Mouse (Mus musculus) midbrain, embryonic 11.5 days (tissue): Measurements from ENCODE around the gene Rpp14. TPM values are rescaled to one million over a fixed set of nuclear protein-coding genes. Genes with fewer than 3 reads are reported as not detected.

Experiments used
- ATAC-seq: fragments of 200-750 bp; cut with Nextera tagmentation; 2 replicates; pipeline ENCODE4 v1.8.0; 2017; ENCODE audit warnings: moderate TSS enrichment, moderate library complexity; ENCODE audit not compliant: low FRiP score
- DNase-seq: peaks from one replicate; pipeline ENCODE4 v3.0.0; 2015; ENCODE audit warnings: low spot score; ENCODE audit errors: missing footprints
- H3K27ac ChIP-seq: fragments of 300-500 bp; sonication (generic); 2 replicates; pipeline ENCODE4 v1.5.1; 2014; ENCODE audit warnings: low read depth, low read length
- H3K27me3 ChIP-seq: fragments of 300-500 bp; sonication (generic); 2 replicates; pipeline ENCODE4 v1.6.1; 2014; ENCODE audit warnings: mild to moderate bottlenecking, low read length, moderate library complexity, mixed read lengths; ENCODE audit not compliant: control insufficient read depth, insufficient read depth
- H3K36me3 ChIP-seq: fragments of 300-500 bp; sonication (generic); 2 replicates; pipeline ENCODE4 v1.6.1; 2014; ENCODE audit warnings: mild to moderate bottlenecking, low read length, moderate library complexity, mixed read lengths; ENCODE audit not compliant: control insufficient read depth, insufficient read depth
- H3K4me1 ChIP-seq: fragments of 300-500 bp; sonication (generic); 2 replicates; pipeline ENCODE4 v1.6.1; 2014; ENCODE audit warnings: low read length; ENCODE audit not compliant: control insufficient read depth, insufficient read depth
- H3K4me2 ChIP-seq: fragments of 300-500 bp; sonication (generic); 2 replicates; pipeline ENCODE4 v1.6.1; 2014; ENCODE audit warnings: mild to moderate bottlenecking, moderate library complexity
- H3K4me3 ChIP-seq: fragments of 300-500 bp; sonication (generic); 2 replicates; pipeline ENCODE4 v1.5.1; 2014; ENCODE audit warnings: low read depth, low read length
- H3K9ac ChIP-seq: fragments of 300-500 bp; sonication (generic); 2 replicates; pipeline ENCODE4 v1.6.1; 2014; ENCODE audit warnings: low read length
- H3K9me3 ChIP-seq: fragments of 300-500 bp; sonication (generic); 2 replicates; pipeline ENCODE4 v1.6.1; 2016; ENCODE audit warnings: low read length; ENCODE audit not compliant: control insufficient read depth
- WGBS: fragments of 180-500 bp; shearing (Covaris S2); extraction: QIAGEN DNeasy Blood & Tissue Kit; methylation state at CpG from one replicate; pipeline ENCODE4 v1.1.7; 2014; 5-methylcytosine and 5-hydroxymethylcytosine counted together
- polyA plus RNA-seq: library from polyadenylated mRNA; unstranded; fragments of >200 nt; fragmentation: Nextera tagmentation; extraction: Ambion mirVana; gene quantifications from 2 replicates; pipeline ENCODE4 v1.2.1, GENCODE M21; 2014

Gene Rpp14
- polyA plus RNA-seq, 1 experiment from 2014 or later, result 56.5 TPM

GRCm38 (mm10) chr14:8082949-8083348 is 2.8 kb downstream of the Rpp14 start:
- no peak overlapping the region for H3K4me3 ChIP-seq
- DNase-seq, result no peak
- 93% methylated on average over 1 of the region's 1 CpGs for WGBS
- H3K4me1 ChIP-seq, result peaks cover 6% of the 10 kb centered on the region; the same call in 1 of the 2 replicates
- ATAC-seq, result no peak
- no peak overlapping the region for H3K9ac ChIP-seq
- no peaks in the 10 kb centered on the region for H3K27me3 ChIP-seq
- H3K4me2 ChIP-seq, result no peak overlapping the region
- H3K9me3 ChIP-seq, result no peaks in the 10 kb centered on the region
- H3K27ac ChIP-seq, result no peak overlapping the region
- peaks cover 7% of the 10 kb centered on the region for H3K36me3 ChIP-seq

DNA sequence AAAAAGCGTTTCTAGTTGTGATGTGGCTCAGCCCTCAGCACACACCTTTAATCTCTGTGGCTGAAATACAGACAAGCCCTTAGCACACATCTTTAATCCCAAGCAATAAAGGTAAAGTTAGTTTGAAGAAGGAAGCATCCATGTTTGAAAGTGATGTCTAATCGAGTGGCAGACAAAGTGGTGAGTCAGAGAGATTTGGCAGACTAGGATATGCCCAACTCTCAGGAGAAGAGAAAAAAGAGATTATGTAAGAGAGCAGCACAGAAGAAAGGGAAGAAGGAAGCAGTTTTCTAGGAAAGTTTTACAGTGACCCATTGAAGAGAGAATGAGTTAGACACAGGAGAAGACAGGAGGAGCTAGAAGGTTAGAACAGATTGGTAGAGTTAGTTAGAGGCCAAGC is 8.8 kb downstream of the Rpp14 start:
- Histone ChIP-seq H3K36me3 (peaks cover 12% of the 10 kb centered on the region), H3K27me3 (no peaks in the 10 kb centered on the region), H3K4me3 (no peak overlapping the region), H3K4me2 (no peak overlapping the region), H3K9ac (no peak overlapping the region), H3K27ac (no peak overlapping the region), H3K4me1 (no peaks in the 10 kb centered on the region), H3K9me3 (no peaks in the 10 kb centered on the region)
- WGBS, result 87% methylated on average over 2 of the region's 2 CpGs
- no peak for DNase-seq
- no peak for ATAC-seq

- no peak for ATAC-seq
Measured at GRCm38 (mm10) chr14:8092573-8092972, 12.4 kb downstream of the Rpp14 start.

GRCm38 (mm10) chr14:8093427-8093826 is 13.3 kb downstream of the Rpp14 start:
- Histone ChIP-seq H3K4me3 (no peak overlapping the region), H3K4me1 (peaks cover 3% of the 10 kb centered on the region; the same call in 1 of the 2 replicates), H3K4me2 (no peak overlapping the region), H3K27me3 (no peaks in the 10 kb centered on the region), H3K36me3 (peaks cover 5% of the 10 kb centered on the region; the same call in 1 of the 2 replicates), H3K9me3 (no peaks in the 10 kb centered on the region), H3K9ac (no peak overlapping the region), H3K27ac (no peak overlapping the region)
- ATAC-seq, result no peak
- no peak for DNase-seq
- WGBS, result 55% methylated on average over 5 of the region's 5 CpGs

More at GRCm38 (mm10) chr14:8092573-8092972, 12.4 kb downstream of the Rpp14 start:
- Histone ChIP-seq H3K27me3 (no peaks in the 10 kb centered on the region), H3K4me2 (no peak overlapping the region), H3K36me3 (peaks cover 5% of the 10 kb centered on the region; the same call in 1 of the 2 replicates), H3K27ac (no peak overlapping the region), H3K4me3 (no peak overlapping the region), H3K9me3 (no peaks in the 10 kb centered on the region), H3K9ac (no peak overlapping the region), H3K4me1 (peaks cover under 1% of the 10 kb centered on the region; the same call in 1 of the 2 replicates)
- 90% methylated on average over 2 of the region's 2 CpGs for WGBS
- DNase-seq, result no peak

DNA sequence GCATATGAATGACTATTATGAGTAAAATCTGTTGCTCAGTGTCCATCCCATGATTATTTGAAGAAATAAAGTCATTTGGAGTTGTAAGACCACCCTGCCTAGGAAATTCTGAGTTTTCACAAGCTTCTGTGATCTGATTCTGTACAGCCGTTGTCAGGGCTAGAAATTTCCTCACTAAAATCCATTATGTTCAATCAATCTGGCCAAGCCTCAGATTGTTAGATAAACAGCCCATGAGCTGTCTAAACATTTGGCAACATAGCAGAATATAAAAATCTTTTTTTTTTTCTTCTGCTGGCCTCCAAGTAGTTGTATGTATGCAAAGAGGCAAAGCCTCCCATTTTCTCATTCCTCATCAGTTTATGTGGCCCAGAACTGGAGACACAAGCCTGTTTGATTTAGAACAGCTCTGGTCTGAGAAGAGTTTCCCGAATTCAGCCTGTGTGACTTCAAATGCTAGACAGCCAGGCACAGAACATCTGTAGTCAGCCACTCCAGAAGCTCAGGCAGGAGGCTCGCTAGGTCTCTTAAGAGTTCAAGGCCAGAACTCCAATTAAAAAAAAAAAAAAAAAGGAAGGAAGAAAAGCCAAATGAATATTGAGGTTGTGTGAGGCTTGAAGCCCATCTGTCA is 14.9 kb downstream of the Rpp14 start:
- Histone ChIP-seq H3K9ac (no peak overlapping the region), H3K4me1 (peaks cover 3% of the 10 kb centered on the region; the same call in 1 of the 2 replicates), H3K4me3 (no peak overlapping the region), H3K27me3 (no peaks in the 10 kb centered on the region), H3K36me3 (no peaks in the 10 kb centered on the region; the same call in 1 of the 2 replicates), H3K27ac (no peak overlapping the region), H3K4me2 (no peak overlapping the region), H3K9me3 (no peaks in the 10 kb centered on the region)
- ATAC-seq (no peak), DNase-seq (no peak)
- WGBS, result 77% methylated on average over 3 of the region's 3 CpGs

DNA sequence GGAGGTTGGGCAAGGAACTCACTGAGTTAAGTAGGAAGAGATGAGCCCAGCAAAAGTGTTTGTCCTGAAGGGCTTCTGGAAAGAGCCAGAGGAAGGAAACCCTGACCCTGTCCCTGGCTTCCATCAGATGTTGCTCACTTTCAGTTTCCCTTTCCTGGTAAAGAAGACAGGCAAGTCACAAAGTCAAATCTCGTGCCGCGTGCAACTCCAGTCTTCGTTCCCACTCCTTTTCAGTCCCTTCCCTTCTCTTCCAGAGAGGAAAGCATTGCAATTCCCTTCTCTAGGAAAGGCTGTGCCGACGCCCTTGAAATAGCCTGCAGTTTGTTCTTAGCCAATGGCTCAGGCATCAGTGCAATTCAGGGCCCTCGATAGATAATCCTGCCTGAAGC is 15.4 kb downstream of the Rpp14 start:
- ATAC-seq (no peak), DNase-seq (no peak)
- Histone ChIP-seq H3K4me2 (no peak overlapping the region), H3K36me3 (no peaks in the 10 kb centered on the region; the same call in 1 of the 2 replicates), H3K27me3 (no peaks in the 10 kb centered on the region), H3K9me3 (no peaks in the 10 kb centered on the region), H3K4me1 (peaks cover 3% of the 10 kb centered on the region; the same call in 1 of the 2 replicates), H3K27ac (no peak overlapping the region), H3K9ac (no peak overlapping the region), H3K4me3 (no peak overlapping the region)
- 83% methylated on average over 7 of the region's 7 CpGs for WGBS

DNA sequence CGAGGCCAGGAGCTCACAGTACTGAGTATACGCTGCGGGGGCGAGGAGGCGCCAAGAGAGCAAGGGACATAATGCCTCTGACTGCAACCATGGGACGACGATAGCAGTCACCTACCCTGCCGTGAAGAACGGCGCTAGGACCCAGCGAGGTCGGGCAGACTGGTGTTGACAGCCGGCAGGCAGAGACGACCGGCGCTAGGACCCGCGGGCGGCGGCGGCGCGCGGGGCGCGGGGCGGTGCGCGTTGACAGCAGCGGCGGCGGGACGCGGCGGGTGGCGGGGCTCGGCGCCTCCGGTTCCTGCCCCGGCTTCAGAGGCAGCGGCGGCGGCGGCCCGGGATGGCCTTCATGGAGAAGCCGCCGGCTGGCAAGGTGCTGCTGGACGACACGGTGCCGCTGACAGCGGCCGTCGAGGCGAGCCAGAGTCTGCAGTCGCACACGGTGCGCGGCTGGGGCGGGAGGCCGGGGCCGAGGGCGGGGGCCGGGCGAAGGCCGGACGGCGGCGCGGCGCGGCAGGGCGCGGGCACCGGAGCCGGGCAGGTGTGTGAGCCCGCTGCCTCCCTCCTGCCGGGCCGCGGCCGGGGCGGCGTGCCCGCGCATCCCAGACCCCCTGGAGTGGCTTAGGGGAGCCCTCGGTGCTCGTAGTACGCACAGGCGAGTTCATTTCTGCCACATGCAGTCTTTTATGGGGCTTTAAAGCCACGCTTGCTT is 18.0 kb downstream of the Rpp14 start, which contains the start of gene Pxk:
Gene Pxk (plus strand): TSS at position 234 of the 709 bp plus-strand sequence.
- no peaks in the 10 kb centered on the region for H3K36me3 ChIP-seq
- ATAC-seq, result peak; percentile 96
- peak within 1 kb of the TSS; percentile 82 for H3K4me3 ChIP-seq
- under 1% methylated on average over 64 of the region's 89 CpGs for WGBS
- peak within 1 kb of the TSS; percentile 61 for H3K4me2 ChIP-seq
- no peaks in the 10 kb centered on the region for H3K27me3 ChIP-seq
- DNase-seq, result peak; percentile 99
- peak within 1 kb of the TSS; percentile 79 for H3K9ac ChIP-seq
- H3K9me3 ChIP-seq, result no peaks in the 10 kb centered on the region
- peaks cover 3% of the 10 kb centered on the region; the same call in 1 of the 2 replicates for H3K4me1 ChIP-seq
- H3K27ac ChIP-seq, result no peak within 1 kb of the TSS

- ATAC-seq (no peak), DNase-seq (peak; percentile 93)
- Histone ChIP-seq H3K27ac (no peak overlapping the region), H3K36me3 (no peaks in the 10 kb centered on the region), H3K4me1 (peaks cover 3% of the 10 kb centered on the region; the same call in 1 of the 2 replicates), H3K9ac (peak overlapping the region; percentile 79), H3K9me3 (no peaks in the 10 kb centered on the region), H3K4me2 (peak overlapping the region; percentile 61), H3K27me3 (no peaks in the 10 kb centered on the region), H3K4me3 (peak overlapping the region; percentile 82)
- 0% methylated on average over 5 of the region's 5 CpGs for WGBS
Measured at GRCm38 (mm10) chr14:8098687-8098995, 18.5 kb downstream of the Rpp14 start.

- 75% methylated on average over 10 of the region's 10 CpGs for WGBS
- Histone ChIP-seq H3K9me3 (no peaks in the 10 kb centered on the region), H3K4me1 (peaks cover 3% of the 10 kb centered on the region; the same call in 1 of the 2 replicates), H3K9ac (no peak overlapping the region), H3K4me2 (0 out of 2 replicates have a peak overlapping the region, but pooled peaks have one; percentile 61), H3K27me3 (no peaks in the 10 kb centered on the region), H3K4me3 (no peak overlapping the region), H3K27ac (no peak overlapping the region), H3K36me3 (no peaks in the 10 kb centered on the region)
- no peak for DNase-seq
- ATAC-seq, result no peak
Measured at GRCm38 (mm10) chr14:8099561-8100021, 19.4 kb downstream of the Rpp14 start.
